Mouse (Mus musculus): ENCODE measurements at regions not wholly inside any gene's neighbourhood (a gene's known extent, or its start where the extent isn't known, plus 50 kb on each side); places are given as distances from the start of the nearest gene placed in this dataset.

DNA sequence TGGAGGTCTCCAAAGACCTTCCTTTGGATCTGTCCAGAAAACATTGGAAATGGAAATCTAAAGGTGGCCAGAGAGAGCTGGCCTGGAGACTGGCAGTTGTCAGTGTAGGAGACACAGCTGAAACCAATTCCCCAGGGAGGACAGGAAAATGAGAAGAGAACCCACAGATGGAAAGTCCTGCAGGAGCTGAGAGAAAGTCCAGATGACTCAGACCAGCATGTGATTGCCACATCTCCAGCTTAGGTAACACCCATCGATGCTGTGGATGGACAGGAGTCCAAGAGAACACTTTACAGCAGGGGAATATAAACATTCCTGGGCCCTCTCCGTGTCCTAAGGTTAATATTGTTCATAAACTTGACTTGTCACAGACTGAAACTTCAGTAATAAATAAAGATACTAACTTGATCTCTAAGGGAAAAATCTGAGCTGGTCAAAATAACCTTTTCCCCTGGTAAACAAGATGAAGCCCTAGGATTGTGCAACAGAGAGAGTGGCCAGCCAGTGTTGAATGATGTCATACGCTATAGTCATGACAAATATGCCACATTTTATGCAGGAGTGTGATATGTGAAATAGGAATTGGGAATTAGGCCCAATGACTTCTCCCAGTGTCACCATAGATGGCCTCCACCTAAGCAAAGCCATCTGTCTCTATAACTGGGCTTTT is 120.4 kb upstream of the Usp24 start:
- TF ChIP-seq POLR2A (IDR thresholded peaks at IDR 0.05; ENCODE audit: borderline replicate concordance, extremely low read depth, insufficient read depth, insufficient read length, poor library complexity, severe bottlenecking) (no peak), CTCF (IDR thresholded peaks at IDR 0.05; ENCODE audit: borderline replicate concordance, extremely low read depth, insufficient read depth, insufficient read length) (no peak)
